Mouse (Mus musculus) midbrain, embryonic 13.5 days (tissue): ENCODE measurements around the gene Atp10b. TPM values are rescaled to one million over a fixed set of nuclear protein-coding genes. Genes with fewer than 3 reads are reported as not detected.

Source experiments
- ATAC-seq: fragments of 200-750 bp; cut with Nextera tagmentation; 2 replicates; pipeline ENCODE4 v1.8.0; 2017; ENCODE audit warnings: mild to moderate bottlenecking, moderate TSS enrichment, moderate library complexity
- H3K27ac ChIP-seq: fragments of 300-500 bp; sonication (generic); 2 replicates; pipeline ENCODE4 v1.5.1; 2015; ENCODE audit warnings: inconsistent platforms, mild to moderate bottlenecking, moderate library complexity
- H3K27me3 ChIP-seq: fragments of 300-500 bp; sonication (generic); 2 replicates; pipeline ENCODE4 v1.6.1; 2015; ENCODE audit warnings: mild to moderate bottlenecking, inconsistent platforms
- H3K36me3 ChIP-seq: fragments of 300-500 bp; sonication (generic); 2 replicates; pipeline ENCODE4 v1.6.1; 2015; ENCODE audit warnings: mild to moderate bottlenecking, inconsistent platforms
- H3K4me1 ChIP-seq: fragments of 300-500 bp; sonication (generic); replicated peaks from 2 replicates; pipeline ENCODE4 v1.6.1; 2015; ENCODE audit warnings: inconsistent platforms
- H3K4me2 ChIP-seq: fragments of 300-500 bp; sonication (generic); replicated peaks from 2 replicates; pipeline ENCODE4 v1.6.1; 2015; ENCODE audit warnings: moderate library complexity, mild to moderate bottlenecking, inconsistent platforms
- H3K4me3 ChIP-seq: fragments of 300-500 bp; sonication (generic); replicated peaks from 2 replicates; pipeline ENCODE4 v1.5.1; 2015; ENCODE audit warnings: mild to moderate bottlenecking, inconsistent platforms
- H3K9ac ChIP-seq: fragments of 300-500 bp; sonication (generic); replicated peaks from 2 replicates; pipeline ENCODE4 v1.6.1; 2015; ENCODE audit warnings: mild to moderate bottlenecking, inconsistent platforms
- H3K9me3 ChIP-seq: fragments of 300-500 bp; sonication (generic); 2 replicates; pipeline ENCODE4 v1.6.1; 2016; ENCODE audit warnings: mild to moderate bottlenecking, inconsistent platforms
- WGBS: fragments of 180-500 bp; shearing (Covaris S2); methylation state at CpG from one replicate; pipeline ENCODE4 v1.1.7; 2015; 5-methylcytosine and 5-hydroxymethylcytosine counted together
- polyA plus RNA-seq: library from polyadenylated mRNA; unstranded; fragments of >200 nt; fragmentation: Nextera tagmentation; extraction: Ambion mirVana; gene quantifications from 2 replicates; pipeline ENCODE4 v1.2.1, GENCODE M21; 2015

Gene Atp10b
- polyA plus RNA-seq, 1 experiment from 2014 or later: 0.08 TPM

- ATAC-seq: no peak
- H3K27me3 ChIP-seq: no peaks in the 10 kb centered on the region
- H3K27ac ChIP-seq: no peak overlapping the region
- H3K4me3 ChIP-seq: no peak overlapping the region
- no peaks in the 10 kb centered on the region for H3K36me3 ChIP-seq
- no peaks in the 10 kb centered on the region for H3K9me3 ChIP-seq
- no peak overlapping the region for H3K9ac ChIP-seq
- 75% methylated on average over 9 of the region's 9 CpGs for WGBS
- H3K4me1 ChIP-seq: no peaks in the 10 kb centered on the region
- no peak overlapping the region for H3K4me2 ChIP-seq
Measured at GRCm38 (mm10) chr11:43160188-43160942, 10.7 kb downstream of the Atp10b start.

- no peak overlapping the region for H3K4me2 ChIP-seq
- H3K27ac ChIP-seq: no peak overlapping the region
- ATAC-seq: no peak
- 80% methylated on average over 2 of the region's 2 CpGs for WGBS
- no peak overlapping the region for H3K4me3 ChIP-seq
- H3K4me1 ChIP-seq: no peaks in the 10 kb centered on the region
- no peak overlapping the region for H3K9ac ChIP-seq
- no peaks in the 10 kb centered on the region for H3K9me3 ChIP-seq
- no peaks in the 10 kb centered on the region for H3K27me3 ChIP-seq
- H3K36me3 ChIP-seq: no peaks in the 10 kb centered on the region
Measured at GRCm38 (mm10) chr11:43170601-43171000, 20.9 kb downstream of the Atp10b start.

GRCm38 (mm10) chr11:43174359-43175116, 24.9 kb downstream of the Atp10b start:
- no peaks in the 10 kb centered on the region for H3K27me3 ChIP-seq
- H3K27ac ChIP-seq: no peak overlapping the region
- no peaks in the 10 kb centered on the region for H3K9me3 ChIP-seq
- no peaks in the 10 kb centered on the region for H3K36me3 ChIP-seq
- WGBS: 86% methylated on average over 6 of the region's 6 CpGs
- no peak overlapping the region for H3K4me3 ChIP-seq
- ATAC-seq: no peak
- no peak overlapping the region for H3K9ac ChIP-seq
- no peak overlapping the region for H3K4me2 ChIP-seq
- no peaks in the 10 kb centered on the region for H3K4me1 ChIP-seq

- H3K4me2 ChIP-seq: no peak overlapping the region
- H3K27me3 ChIP-seq: no peaks in the 10 kb centered on the region
- no peaks in the 10 kb centered on the region for H3K36me3 ChIP-seq
- no peaks in the 10 kb centered on the region for H3K4me1 ChIP-seq
- H3K9ac ChIP-seq: no peak overlapping the region
- WGBS: 83% methylated on average over 2 of the region's 2 CpGs
- no peak overlapping the region for H3K27ac ChIP-seq
- H3K4me3 ChIP-seq: no peak overlapping the region
- ATAC-seq: no peak
- no peaks in the 10 kb centered on the region for H3K9me3 ChIP-seq
Measured at GRCm38 (mm10) chr11:43182401-43182800, 32.7 kb downstream of the Atp10b start.

GRCm38 (mm10) chr11:43182816-43183215, 33.1 kb downstream of the Atp10b start:
- no peaks in the 10 kb centered on the region for H3K27me3 ChIP-seq
- no peaks in the 10 kb centered on the region for H3K4me1 ChIP-seq
- no peaks in the 10 kb centered on the region for H3K9me3 ChIP-seq
- WGBS: 89% methylated on average over 1 of the region's 1 CpGs
- no peaks in the 10 kb centered on the region for H3K36me3 ChIP-seq
- no peak overlapping the region for H3K9ac ChIP-seq
- no peak for ATAC-seq
- no peak overlapping the region for H3K4me3 ChIP-seq
- no peak overlapping the region for H3K27ac ChIP-seq
- H3K4me2 ChIP-seq: no peak overlapping the region

GRCm38 (mm10) chr11:43183457-43183856, 33.8 kb downstream of the Atp10b start:
- no peak overlapping the region for H3K4me2 ChIP-seq
- H3K9me3 ChIP-seq: no peaks in the 10 kb centered on the region
- no peaks in the 10 kb centered on the region for H3K27me3 ChIP-seq
- H3K4me1 ChIP-seq: no peaks in the 10 kb centered on the region
- ATAC-seq: no peak
- H3K4me3 ChIP-seq: no peak overlapping the region
- H3K9ac ChIP-seq: no peak overlapping the region
- 90% methylated on average over 4 of the region's 4 CpGs for WGBS
- no peak overlapping the region for H3K27ac ChIP-seq
- H3K36me3 ChIP-seq: no peaks in the 10 kb centered on the region

- Histone ChIP-seq H3K27me3 (no peaks in the 10 kb centered on the region), H3K4me3 (no peak overlapping the region), H3K4me2 (no peak overlapping the region), H3K4me1 (no peaks in the 10 kb centered on the region), H3K27ac (no peak overlapping the region), H3K9ac (no peak overlapping the region), H3K9me3 (no peaks in the 10 kb centered on the region), H3K36me3 (no peaks in the 10 kb centered on the region)
- ATAC-seq: no peak
- 65% methylated on average over 6 of the region's 6 CpGs for WGBS
Measured at GRCm38 (mm10) chr11:43186291-43186690, 36.6 kb downstream of the Atp10b start.

- Histone ChIP-seq H3K9ac (no peak overlapping the region), H3K27me3 (no peaks in the 10 kb centered on the region), H3K27ac (no peak overlapping the region), H3K9me3 (no peaks in the 10 kb centered on the region), H3K36me3 (no peaks in the 10 kb centered on the region), H3K4me3 (no peak overlapping the region), H3K4me2 (no peak overlapping the region), H3K4me1 (no peaks in the 10 kb centered on the region)
- no peak for ATAC-seq
- 87% methylated on average over 3 of the region's 3 CpGs for WGBS
Measured at GRCm38 (mm10) chr11:43189817-43190593, 40.3 kb downstream of the Atp10b start.

- Histone ChIP-seq H3K27me3 (no peaks in the 10 kb centered on the region), H3K9ac (no peak overlapping the region), H3K9me3 (no peaks in the 10 kb centered on the region), H3K4me3 (no peak overlapping the region), H3K4me1 (no peaks in the 10 kb centered on the region), H3K36me3 (no peaks in the 10 kb centered on the region), H3K27ac (no peak overlapping the region), H3K4me2 (no peak overlapping the region)
- no peak for ATAC-seq
- WGBS: 72% methylated on average over 2 of the region's 2 CpGs
Measured at GRCm38 (mm10) chr11:43198811-43199210, 49.1 kb downstream of the Atp10b start.

- H3K9ac ChIP-seq: no peak overlapping the region
- no peak for ATAC-seq
- no peak overlapping the region for H3K4me2 ChIP-seq
- no peak overlapping the region for H3K27ac ChIP-seq
- no peaks in the 10 kb centered on the region for H3K27me3 ChIP-seq
- no peaks in the 10 kb centered on the region for H3K9me3 ChIP-seq
- no peaks in the 10 kb centered on the region for H3K36me3 ChIP-seq
- H3K4me1 ChIP-seq: no peaks in the 10 kb centered on the region
- no peak overlapping the region for H3K4me3 ChIP-seq
Measured at GRCm38 (mm10) chr11:43199358-43199757, 49.7 kb downstream of the Atp10b start.

- H3K9me3 ChIP-seq: no peaks in the 10 kb centered on the region
- ATAC-seq: no peak
- no peak overlapping the region for H3K4me2 ChIP-seq
- 97% methylated on average over 2 of the region's 2 CpGs for WGBS
- no peaks in the 10 kb centered on the region for H3K36me3 ChIP-seq
- H3K27ac ChIP-seq: no peak overlapping the region
- no peak overlapping the region for H3K9ac ChIP-seq
- H3K4me1 ChIP-seq: no peaks in the 10 kb centered on the region
- H3K4me3 ChIP-seq: no peak overlapping the region
- no peaks in the 10 kb centered on the region for H3K27me3 ChIP-seq
Measured at GRCm38 (mm10) chr11:43200089-43200488, 50.4 kb downstream of the Atp10b start.

- no peaks in the 10 kb centered on the region for H3K36me3 ChIP-seq
- H3K27me3 ChIP-seq: no peaks in the 10 kb centered on the region
- 65% methylated on average over 3 of the region's 3 CpGs for WGBS
- no peaks in the 10 kb centered on the region for H3K9me3 ChIP-seq
- H3K27ac ChIP-seq: no peak overlapping the region
- H3K9ac ChIP-seq: no peak overlapping the region
- no peak overlapping the region for H3K4me2 ChIP-seq
- ATAC-seq: no peak
- H3K4me3 ChIP-seq: no peak overlapping the region
- no peaks in the 10 kb centered on the region for H3K4me1 ChIP-seq
Measured at GRCm38 (mm10) chr11:43203580-43203979, 53.9 kb downstream of the Atp10b start.
